Mouse (Mus musculus) ovary, postnatal 36 days (tissue): ENCODE measurements at regions not wholly inside any gene's neighbourhood (a gene's known extent, or its start where the extent isn't known, plus 50 kb on each side); places are given as distances from the start of the nearest gene placed in this dataset.
A peak's percentile ranks its signal among the peaks of the same experiment; 100 is the strongest.

ENCODE experiments used
- DNase-seq: peaks from one replicate; pipeline ENCODE4 v3.0.0; 2022; ENCODE audit warnings: low spot score, mixed read lengths

DNA sequence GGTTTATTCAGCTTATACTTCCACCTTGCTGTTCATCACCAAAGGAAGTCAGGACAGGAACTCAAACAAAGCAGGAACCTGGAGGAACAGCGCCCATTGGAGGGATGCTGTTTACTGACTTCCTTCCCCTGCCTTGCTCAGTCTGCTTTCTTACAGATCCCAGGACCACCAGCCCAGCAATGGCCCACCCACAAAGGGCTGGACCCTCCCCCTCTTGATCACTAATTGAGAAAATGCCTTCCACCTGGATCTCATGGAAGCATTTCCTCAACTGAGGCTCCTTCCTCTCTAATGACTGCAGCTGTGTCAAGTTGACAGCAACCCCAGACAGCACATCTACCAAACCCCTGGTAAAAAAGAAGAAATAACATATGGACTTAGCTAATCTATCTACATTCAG lies 312.7 kb downstream of the Sox4 start:
- DNase-seq: no peak

DNA sequence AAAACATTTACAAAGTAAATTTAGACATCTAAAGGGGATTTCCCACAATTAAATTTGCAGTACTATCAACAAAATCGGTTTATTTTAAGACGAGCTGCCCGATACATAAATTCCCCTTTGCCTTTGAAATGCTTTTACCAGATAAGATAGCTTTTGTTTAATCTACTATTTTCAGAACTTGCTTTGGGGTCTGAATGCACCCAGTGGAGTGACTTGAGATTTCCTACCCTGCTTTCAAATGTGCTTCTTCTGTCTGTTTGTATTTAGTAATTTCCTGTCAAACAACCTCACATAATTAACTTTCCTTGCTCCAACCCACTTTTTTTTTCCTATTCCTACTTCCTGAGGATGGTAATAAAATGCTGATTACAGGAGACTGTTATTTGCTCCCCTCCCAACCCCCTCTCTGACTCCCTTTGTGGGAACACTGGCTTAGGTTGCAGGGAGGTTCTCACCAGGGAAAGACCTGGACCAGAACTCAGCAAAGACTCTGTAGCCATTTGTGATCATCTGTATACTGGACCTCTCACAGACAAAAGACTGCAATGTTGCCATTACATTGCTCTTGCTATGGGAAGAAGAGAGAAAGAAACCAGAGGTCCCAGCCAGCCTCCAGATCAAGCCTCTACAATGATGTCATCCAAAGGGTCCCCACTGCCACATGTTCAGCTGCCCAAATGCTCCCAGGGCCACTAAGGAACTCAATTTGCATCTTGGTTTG lies 318.1 kb downstream of the Sox4 start:
- DNase-seq: no peak

DNA sequence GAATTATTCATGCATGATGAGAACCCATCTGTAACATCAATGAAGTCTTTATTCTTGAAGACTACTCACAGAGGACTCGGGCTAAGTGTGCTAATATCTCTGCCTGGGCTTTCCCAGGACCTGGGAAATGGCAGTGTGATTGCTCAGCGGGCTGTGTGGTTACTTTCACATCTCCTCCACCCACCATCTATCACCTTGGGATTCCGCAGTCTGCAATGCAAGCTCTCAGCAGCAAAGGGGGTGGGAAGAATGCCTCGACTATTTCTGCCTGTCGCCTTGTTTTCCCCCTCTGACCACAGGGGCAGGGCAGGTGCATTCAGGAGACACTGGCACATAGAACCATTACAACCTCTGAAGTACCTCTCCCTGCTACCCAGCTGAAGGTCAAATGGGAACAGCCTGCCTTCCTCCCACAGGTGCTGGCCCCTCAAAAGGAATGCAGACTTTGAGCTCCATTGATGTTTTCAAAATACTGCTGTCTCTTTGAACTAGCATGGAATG lies 319.9 kb downstream of the Sox4 start:
- peak; percentile 13 for DNase-seq

DNA sequence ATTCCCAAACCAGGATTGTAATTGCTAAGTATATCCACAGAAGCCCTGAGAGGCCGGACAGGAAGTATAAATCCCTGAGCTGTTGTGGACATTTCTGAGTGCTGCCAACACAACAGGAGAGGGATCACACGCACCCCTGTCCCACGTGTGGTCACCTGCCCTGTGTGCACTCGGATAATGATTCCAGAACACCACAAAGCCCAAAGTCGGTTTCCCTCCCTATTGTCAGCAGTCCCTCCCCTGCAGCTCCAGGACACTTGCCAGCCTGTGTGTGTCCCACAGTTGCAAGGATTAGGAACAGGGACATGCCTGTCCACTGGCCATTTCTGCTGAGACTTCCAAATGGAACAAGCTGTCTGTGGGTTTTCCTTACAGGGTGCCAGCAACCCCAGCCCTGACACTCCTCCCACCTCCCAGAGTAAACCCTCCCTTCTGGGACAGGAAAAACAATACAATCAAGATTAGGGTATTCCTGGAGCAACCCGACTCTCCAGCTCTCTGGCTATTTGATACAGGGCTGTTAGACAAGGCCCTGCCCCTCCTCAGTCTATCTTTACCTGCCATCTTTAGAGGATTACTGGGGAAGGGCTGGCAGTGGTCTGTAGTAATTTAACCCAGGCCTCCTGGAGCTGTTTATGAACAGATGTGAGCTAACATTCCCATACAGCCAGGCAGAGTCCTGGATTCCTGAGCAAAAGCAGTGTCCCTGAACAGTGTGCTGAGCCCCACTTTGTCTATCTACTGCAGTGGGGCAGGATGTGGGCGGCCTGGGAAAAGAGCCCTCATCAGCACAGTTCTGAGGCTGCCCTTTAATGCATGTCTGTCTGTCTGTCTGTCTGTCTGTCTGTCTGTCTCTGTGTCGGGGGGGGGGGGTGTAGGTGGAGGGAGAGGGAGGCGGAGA lies 323.8 kb downstream of the Sox4 start:
- peak; percentile 20 for DNase-seq

- DNase-seq: no peak
Measured at GRCm38 (mm10) chr13:28628751-28629150, 324.8 kb downstream of the Sox4 start.

- DNase-seq: peak; percentile 14
Measured at GRCm38 (mm10) chr13:28618961-28619360, 334.6 kb downstream of the Sox4 start.

GRCm38 (mm10) chr13:28617503-28617902 lies 336.0 kb downstream of the Sox4 start:
- no peak for DNase-seq

- DNase-seq: no peak
Measured at GRCm38 (mm10) chr13:28616645-28617381, 336.7 kb downstream of the Sox4 start.

GRCm38 (mm10) chr13:28607551-28608114 lies 345.9 kb downstream of the Sox4 start:
- DNase-seq: no peak

- DNase-seq: no peak
Measured at GRCm38 (mm10) chr13:28606651-28607050, 346.9 kb downstream of the Sox4 start.

DNA sequence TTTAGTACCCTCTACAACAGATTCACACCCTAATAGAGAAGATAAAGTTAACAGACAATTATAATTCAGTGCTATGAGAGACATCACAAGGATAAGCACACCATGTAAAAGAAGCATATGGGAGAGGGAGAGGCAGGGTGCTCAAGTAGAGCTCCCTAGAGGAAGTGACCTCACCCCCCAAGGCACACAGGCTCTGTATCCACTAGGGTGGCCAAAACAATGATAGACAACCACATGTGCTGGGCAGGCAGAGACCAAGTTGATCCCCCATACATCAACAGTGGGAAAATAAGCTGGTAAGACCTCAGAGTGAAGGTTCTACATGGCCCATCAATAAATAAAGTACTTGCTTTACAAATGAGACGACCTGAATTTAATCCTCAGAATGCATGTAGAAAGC lies 347.7 kb downstream of the Sox4 start:
- DNase-seq: no peak

- no peak for DNase-seq
Measured at GRCm38 (mm10) chr13:28604016-28604415, 346.7 kb downstream of the Gm11361 start.

DNA sequence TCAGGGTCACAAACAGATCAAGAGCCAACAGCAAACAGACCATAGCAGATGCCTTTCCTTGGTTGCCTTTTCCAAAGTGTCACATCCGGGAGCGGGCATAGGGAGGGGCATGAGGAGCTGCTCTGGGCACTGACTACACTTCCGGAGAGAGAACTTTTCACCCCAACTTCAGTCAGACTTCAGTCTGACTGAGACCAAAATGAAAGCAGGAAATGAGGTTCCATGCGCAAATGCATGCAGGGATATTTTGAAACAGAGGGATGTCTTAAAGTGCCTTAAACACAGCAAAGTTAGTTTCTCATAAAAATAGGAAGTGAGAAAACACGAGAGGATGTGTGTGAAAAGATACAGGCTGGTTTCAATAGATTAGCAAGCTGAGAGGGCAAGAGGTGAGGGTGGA lies 343.5 kb downstream of the Gm11361 start:
- DNase-seq: no peak

- DNase-seq: no peak
Measured at GRCm38 (mm10) chr13:28596367-28596766, 339.0 kb downstream of the Gm11361 start.

DNA sequence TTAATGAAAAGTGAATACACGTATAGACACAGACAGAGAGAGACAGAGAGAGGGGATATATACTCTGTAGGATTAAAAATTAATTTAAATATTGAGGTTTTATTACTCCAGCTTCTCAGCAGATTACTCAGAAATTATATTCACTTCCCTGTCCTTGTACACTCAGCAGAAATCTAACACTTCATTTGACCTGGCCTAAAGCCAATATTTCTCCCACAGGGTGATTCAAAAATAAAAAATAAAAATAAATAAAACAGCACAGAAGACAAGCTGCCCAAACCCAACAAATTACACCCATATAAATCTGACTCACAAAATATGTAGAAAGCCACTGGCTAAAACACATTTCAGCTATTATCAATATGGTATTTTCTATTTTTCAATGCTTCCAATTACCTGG lies 334.8 kb downstream of the Gm11361 start:
- no peak for DNase-seq

- no peak for DNase-seq
Measured at GRCm38 (mm10) chr13:28587977-28588376, 330.6 kb downstream of the Gm11361 start.

GRCm38 (mm10) chr13:28586693-28587092 lies 329.4 kb downstream of the Gm11361 start:
- no peak for DNase-seq

- no peak for DNase-seq
Measured at GRCm38 (mm10) chr13:28586140-28586539, 328.8 kb downstream of the Gm11361 start.

DNA sequence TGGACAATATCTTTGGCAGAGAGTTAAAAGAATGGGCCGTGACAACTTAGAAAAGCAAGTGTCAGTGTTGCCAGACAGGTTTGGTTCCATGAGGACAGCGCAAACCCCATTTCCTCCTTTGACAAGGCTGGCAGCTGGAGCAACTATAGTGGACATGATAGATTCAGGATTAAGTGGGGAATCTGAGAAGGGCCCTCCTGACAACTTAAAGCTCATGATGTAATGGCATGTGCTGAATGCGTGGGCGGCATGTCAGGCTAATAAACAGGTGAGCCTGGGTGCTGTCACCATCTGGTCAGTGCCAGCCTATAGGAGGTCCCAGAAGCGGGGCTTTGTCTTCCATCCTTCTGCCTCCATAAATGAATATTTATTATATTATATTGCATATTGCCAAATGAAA lies 326.3 kb downstream of the Gm11361 start:
- DNase-seq: no peak

GRCm38 (mm10) chr13:28575202-28575851 lies 318.0 kb downstream of the Gm11361 start:
- DNase-seq: no peak

GRCm38 (mm10) chr13:28573364-28573763 lies 316.0 kb downstream of the Gm11361 start:
- no peak for DNase-seq

GRCm38 (mm10) chr13:28572448-28572847 lies 315.1 kb downstream of the Gm11361 start:
- DNase-seq: no peak
